Mouse (Mus musculus) forebrain, embryonic 15.5 days (tissue): ENCODE measurements around the gene Hyal1. TPM values are rescaled to one million over a fixed set of nuclear protein-coding genes. Genes with fewer than 3 reads are reported as not detected.
"Not testable (repeated sequence)": the region's sequence is repeated elsewhere in the genome, so short reads cannot be mapped to it uniquely, and the experiment has no call there.

ENCODE experiments used
- ATAC-seq: fragments of 200-750 bp; cut with Nextera tagmentation; replicated peaks from 2 replicates; pipeline ENCODE4 v1.8.0; 2017; ENCODE audit warnings: mild to moderate bottlenecking, moderate TSS enrichment, moderate library complexity
- H3K27ac ChIP-seq: fragments of 300-500 bp; sonication (generic); replicated peaks from 2 replicates; pipeline ENCODE4 v1.5.1; 2015; ENCODE audit warnings: mild to moderate bottlenecking, inconsistent platforms
- H3K27me3 ChIP-seq: fragments of 300-500 bp; sonication (generic); 2 replicates; pipeline ENCODE4 v1.6.1; 2015; ENCODE audit warnings: inconsistent platforms
- H3K36me3 ChIP-seq: fragments of 300-500 bp; sonication (generic); 2 replicates; pipeline ENCODE4 v1.6.1; 2015; ENCODE audit warnings: mild to moderate bottlenecking, inconsistent platforms
- H3K4me1 ChIP-seq: fragments of 300-500 bp; sonication (generic); 2 replicates; pipeline ENCODE4 v1.6.1; 2015; ENCODE audit warnings: inconsistent platforms
- H3K4me2 ChIP-seq: fragments of 300-500 bp; sonication (generic); replicated peaks from 2 replicates; pipeline ENCODE4 v1.6.1; 2015; ENCODE audit warnings: mild to moderate bottlenecking, inconsistent platforms
- H3K4me3 ChIP-seq: fragments of 300-500 bp; sonication (generic); 2 replicates; pipeline ENCODE4 v1.5.1; 2015; ENCODE audit warnings: mild to moderate bottlenecking, inconsistent platforms
- H3K9ac ChIP-seq: fragments of 300-500 bp; sonication (generic); replicated peaks from 2 replicates; pipeline ENCODE4 v1.6.1; 2015; ENCODE audit warnings: mild to moderate bottlenecking, inconsistent platforms
- H3K9me3 ChIP-seq: fragments of 300-500 bp; sonication (generic); 2 replicates; pipeline ENCODE4 v1.6.1; 2016; ENCODE audit warnings: inconsistent platforms
- whole genome bisulfite sequencing: fragments of 180-500 bp; shearing (Covaris S2); methylation state at CpG from one replicate; pipeline ENCODE4 v1.1.7; 2015; ENCODE audit warnings: mixed read lengths; 5-methylcytosine and 5-hydroxymethylcytosine counted together
- polyA plus RNA-seq: library from polyadenylated mRNA; unstranded; fragments of >200 nt; fragmentation: Nextera tagmentation; extraction: Ambion mirVana; gene quantifications from 2 replicates; pipeline ENCODE4 v1.2.1, GENCODE M21; 2015

The Hyal1 gene
- polyA plus RNA-seq, 1 experiment from 2014 or later = 8.6 TPM

GRCm38 (mm10) chr9:107551890-107552355, 24.8 kb upstream of the Hyal1 start:
- H3K4me1 ChIP-seq = peaks cover 48% of the 10 kb centered on the region

GRCm38 (mm10) chr9:107552690-107553393, 23.9 kb upstream of the Hyal1 start:
- peak overlapping the region; percentile 90; the same call in 1 of the 2 replicates for H3K4me2 ChIP-seq
- H3K27ac ChIP-seq = no peak overlapping the region
- H3K9me3 ChIP-seq = no peaks in the 10 kb centered on the region
- 78% methylated on average over 5 of the region's 5 CpGs for WGBS
- ATAC-seq = no peak
- H3K4me3 ChIP-seq = no peak overlapping the region
- no peak overlapping the region for H3K9ac ChIP-seq
- H3K4me1 ChIP-seq = peaks cover 41% of the 10 kb centered on the region
- peaks cover 6% of the 10 kb centered on the region for H3K36me3 ChIP-seq
- H3K27me3 ChIP-seq = peaks cover 33% of the 10 kb centered on the region

More at GRCm38 (mm10) chr9:107551890-107552355, 24.8 kb upstream of the Hyal1 start:
- no peaks in the 10 kb centered on the region for H3K9me3 ChIP-seq
- no peak for ATAC-seq
- peak overlapping the region; percentile 47 for H3K9ac ChIP-seq
- peak overlapping the region; percentile 41 for H3K4me3 ChIP-seq
- H3K36me3 ChIP-seq = no peaks in the 10 kb centered on the region
- no peak overlapping the region for H3K27ac ChIP-seq
- WGBS = 11% methylated on average over 8 of the region's 8 CpGs
- H3K4me2 ChIP-seq = peak overlapping the region; percentile 70
- peaks cover 33% of the 10 kb centered on the region for H3K27me3 ChIP-seq

- H3K9me3 ChIP-seq = no peaks in the 10 kb centered on the region
- ATAC-seq = peak; percentile 77
- WGBS = 6% methylated on average over 36 of the region's 37 CpGs
- H3K36me3 ChIP-seq = peaks cover 15% of the 10 kb centered on the region
- peak overlapping the region; percentile 81 for H3K9ac ChIP-seq
- H3K27ac ChIP-seq = peak overlapping the region; percentile 87
- H3K4me3 ChIP-seq = peak overlapping the region; percentile 84
- H3K27me3 ChIP-seq = peaks cover 33% of the 10 kb centered on the region
- H3K4me1 ChIP-seq = peaks cover 41% of the 10 kb centered on the region
- H3K4me2 ChIP-seq = peak overlapping the region; percentile 90
Measured at GRCm38 (mm10) chr9:107553541-107554318, 23.0 kb upstream of the Hyal1 start.

- Histone ChIP-seq H3K9me3 (no peaks in the 10 kb centered on the region), H3K4me2 (peak overlapping the region; percentile 90)
Measured at GRCm38 (mm10) chr9:107554319-107554825, 22.4 kb upstream of the Hyal1 start.

GRCm38 (mm10) chr9:107555031-107555457, 21.7 kb upstream of the Hyal1 start:
- Histone ChIP-seq H3K4me2 (peak overlapping the region; percentile 90), H3K4me3 (peak overlapping the region; percentile 84), H3K27me3 (peaks cover 28% of the 10 kb centered on the region), H3K9ac (peak overlapping the region; percentile 81), H3K4me1 (peaks cover 41% of the 10 kb centered on the region), H3K36me3 (peaks cover 28% of the 10 kb centered on the region), H3K27ac (peak overlapping the region; percentile 87), H3K9me3 (no peaks in the 10 kb centered on the region)
- ATAC-seq = no peak
- WGBS = under 1% methylated on average over 23 of the region's 23 CpGs

More at GRCm38 (mm10) chr9:107554319-107554825, 22.4 kb upstream of the Hyal1 start:
- H3K27ac ChIP-seq = peak overlapping the region; percentile 87
- whole genome bisulfite sequencing = 0% methylated on average over 53 of the region's 53 CpGs
- peak overlapping the region; percentile 81 for H3K9ac ChIP-seq
- H3K4me3 ChIP-seq = peak overlapping the region; percentile 84
- H3K27me3 ChIP-seq = peaks cover 33% of the 10 kb centered on the region
- H3K36me3 ChIP-seq = peaks cover 22% of the 10 kb centered on the region
- peak; percentile 94 for ATAC-seq
- peaks cover 41% of the 10 kb centered on the region for H3K4me1 ChIP-seq

GRCm38 (mm10) chr9:107555701-107556100, 21.0 kb upstream of the Hyal1 start:
- H3K4me3 ChIP-seq = peak overlapping the region; percentile 84
- peaks cover 41% of the 10 kb centered on the region for H3K4me1 ChIP-seq
- peak overlapping the region; percentile 90 for H3K4me2 ChIP-seq
- peaks cover 23% of the 10 kb centered on the region for H3K27me3 ChIP-seq
- H3K27ac ChIP-seq = 0 out of 2 replicates have a peak overlapping the region, but pooled peaks have one; percentile 87
- H3K9me3 ChIP-seq = no peaks in the 10 kb centered on the region
- 30% methylated on average over 2 of the region's 2 CpGs for WGBS
- peaks cover 35% of the 10 kb centered on the region for H3K36me3 ChIP-seq
- no peak for ATAC-seq
- H3K9ac ChIP-seq = peak overlapping the region; percentile 81

GRCm38 (mm10) chr9:107556346-107556745, 20.4 kb upstream of the Hyal1 start:
- WGBS = 81% methylated on average over 3 of the region's 3 CpGs
- 0 out of 2 replicates have a peak overlapping the region, but pooled peaks have one; percentile 90 for H3K4me2 ChIP-seq
- H3K36me3 ChIP-seq = peaks cover 41% of the 10 kb centered on the region
- H3K4me1 ChIP-seq = peaks cover 37% of the 10 kb centered on the region
- no peak for ATAC-seq
- no peak overlapping the region for H3K9ac ChIP-seq
- H3K4me3 ChIP-seq = 0 out of 2 replicates have a peak overlapping the region, but pooled peaks have one; percentile 84
- no peaks in the 10 kb centered on the region for H3K9me3 ChIP-seq
- H3K27ac ChIP-seq = no peak overlapping the region
- H3K27me3 ChIP-seq = peaks cover 18% of the 10 kb centered on the region

- H3K4me1 ChIP-seq = peaks cover 30% of the 10 kb centered on the region
- H3K4me3 ChIP-seq = peak within 1 kb of the TSS; percentile 95
- H3K36me3 ChIP-seq = peaks cover 56% of the 10 kb centered on the region
- ATAC-seq = peak; percentile 97
- H3K9me3 ChIP-seq = no peaks in the 10 kb centered on the region
- peak within 1 kb of the TSS; percentile 85 for H3K4me2 ChIP-seq
- peak within 1 kb of the TSS; percentile 87 for H3K9ac ChIP-seq
- under 1% methylated on average over 46 of the region's 46 CpGs for WGBS
- peak within 1 kb of the TSS; percentile 78 for H3K27ac ChIP-seq
- no peaks in the 10 kb centered on the region for H3K27me3 ChIP-seq
Measured at GRCm38 (mm10) chr9:107563029-107563581, 13.6 kb upstream of the Hyal1 start, which contains the start of gene Tusc2. TSS of gene Tusc2 (plus strand) at chr9:107563255.

GRCm38 (mm10) chr9:107565556-107565955, 11.2 kb upstream of the Hyal1 start:
- Histone ChIP-seq H3K4me1 (peaks cover 43% of the 10 kb centered on the region), H3K36me3 (peaks cover 32% of the 10 kb centered on the region)
- H3K9ac ChIP-seq, H3K4me2 ChIP-seq, H3K9me3 ChIP-seq, ATAC-seq, H3K27ac ChIP-seq, H3K27me3 ChIP-seq, H3K4me3 ChIP-seq: not testable (repeated sequence)
- 45% methylated on average over 5 of the region's 5 CpGs for WGBS

GRCm38 (mm10) chr9:107566041-107566709, 10.6 kb upstream of the Hyal1 start:
- Histone ChIP-seq H3K27me3 (no peaks in the 10 kb centered on the region), H3K4me3 (no peak overlapping the region), H3K4me1 (peaks cover 49% of the 10 kb centered on the region), H3K4me2 (no peak overlapping the region), H3K9ac (no peak overlapping the region), H3K36me3 (peaks cover 32% of the 10 kb centered on the region), H3K9me3 (no peaks in the 10 kb centered on the region), H3K27ac (0 out of 2 replicates have a peak overlapping the region, but pooled peaks have one; percentile 9)
- no peak for ATAC-seq
- WGBS = 57% methylated on average over 15 of the region's 15 CpGs

- peaks cover 56% of the 10 kb centered on the region for H3K4me1 ChIP-seq
- 0 out of 2 replicates have a peak overlapping the region, but pooled peaks have one; percentile 9 for H3K27ac ChIP-seq
- H3K4me2 ChIP-seq = no peak overlapping the region
- no peak overlapping the region for H3K4me3 ChIP-seq
- H3K9ac ChIP-seq = no peak overlapping the region
- H3K27me3 ChIP-seq = no peaks in the 10 kb centered on the region
- ATAC-seq = no peak
- H3K36me3 ChIP-seq = peaks cover 31% of the 10 kb centered on the region
- no peaks in the 10 kb centered on the region for H3K9me3 ChIP-seq
- 75% methylated on average over 3 of the region's 3 CpGs for WGBS
Measured at GRCm38 (mm10) chr9:107566855-107567254, 9.9 kb upstream of the Hyal1 start.
